Comparison of ENCODE assay signal across 10 mouse cellular contexts in genomic region chr3:96173185-96173584, GRCm38 (mm10). TPM values are rescaled to one million over a fixed set of nuclear protein-coding genes. Genes with fewer than 3 reads are reported as not detected.
A peak's percentile ranks its signal among the peaks of the same experiment; 100 is the strongest.
DNase-seq lines count a peak whose midpoint lies in the region; ATAC-seq and TF ChIP-seq lines count a peak whose summit lies in the region.
"Had no signal": no experiment of that assay in that cellular context is flagged by ENCODE, and none has a peak within 500 bp of the region (broad histone marks: within the 10 kb centered on the region; RNA-seq: fewer than 3 reads in every experiment).

No protein-coding gene starts in this region.

- H3K4me3 ChIP-seq in layer of hippocampus, adult 2 months, result peak overlapping the region; percentile 98
- peak overlapping the region; percentile 92 for H3K4me3 ChIP-seq in embryonic facial prominence, embryonic 10.5 days
- H3K4me3 ChIP-seq in intestine, embryonic 14.5 days (ENCODE audit: low read depth, low read length), result peak overlapping the region; percentile 99
- peak overlapping the region; percentile 88 for H3K4me3 ChIP-seq in neural tube, embryonic 12.5 days

- DNase-seq in layer of hippocampus, adult 2 months (ENCODE audit: low spot score in 2 of 2), result no peak
- DNase-seq in layer of hippocampus, adult 8-10 months (ENCODE audit: low spot score in 2 of 2), result no peak
- no peak for DNase-seq in embryonic facial prominence, embryonic 10.5 days (ENCODE audit: low spot score)
- no peak for DNase-seq in intestine, embryonic 14.5 days (ENCODE audit: low spot score)
- DNase-seq in natural killer cell, adult 2 months (ENCODE audit: low spot score in 2 of 2), result no peak
- DNase-seq in lung, postnatal 36 days, result no peak
- DNase-seq: layer of hippocampus, adult 9-11 months; thymus, postnatal 25 days had no signal

- TF ChIP-seq CTCF in layer of hippocampus, adult 2 months (conservative IDR thresholded peaks at IDR 0.05), result no peak

- peak overlapping the region; percentile 96 for H3K9ac ChIP-seq in intestine, embryonic 14.5 days (ENCODE audit: low read length)
- peak overlapping the region; percentile 90 for H3K9ac ChIP-seq in neural tube, embryonic 12.5 days

- H3K4me1 ChIP-seq in embryonic facial prominence, embryonic 10.5 days, result peaks cover 46% of the 10 kb centered on the region
- H3K4me1 ChIP-seq in intestine, embryonic 14.5 days (replicated peaks; ENCODE audit: control insufficient read depth, insufficient read depth, low read length), result peaks cover 18% of the 10 kb centered on the region
- H3K4me1 ChIP-seq in neural tube, embryonic 12.5 days, result peaks cover 26% of the 10 kb centered on the region

- no peaks in the 10 kb centered on the region for H3K27me3 ChIP-seq in embryonic facial prominence, embryonic 10.5 days (replicated peaks; ENCODE audit: low read depth, poor library complexity, severe bottlenecking)
- H3K27me3 ChIP-seq in intestine, embryonic 14.5 days (replicated peaks; ENCODE audit: control insufficient read depth, insufficient read depth, low read length), result no peaks in the 10 kb centered on the region
- H3K27me3 ChIP-seq in neural tube, embryonic 12.5 days (replicated peaks), result no peaks in the 10 kb centered on the region

- WGBS in embryonic facial prominence, embryonic 10.5 days, result 38% methylated on average over 7 of the region's 7 CpGs
- 39% methylated on average over 7 of the region's 7 CpGs for WGBS in intestine, embryonic 14.5 days
- 39% methylated on average over 7 of the region's 7 CpGs for WGBS in neural tube, embryonic 12.5 days

- peak overlapping the region; percentile 98; the same call in 1 of the 2 replicates for H3K27ac ChIP-seq in layer of hippocampus, adult 2 months
- peak overlapping the region; percentile 96 for H3K27ac ChIP-seq in embryonic facial prominence, embryonic 10.5 days (replicated peaks)
- no peak overlapping the region for H3K27ac ChIP-seq in intestine, embryonic 14.5 days (ENCODE audit: low read depth)
- no peak overlapping the region for H3K27ac ChIP-seq in neural tube, embryonic 12.5 days

- no peaks in the 10 kb centered on the region for H3K9me3 ChIP-seq in embryonic facial prominence, embryonic 10.5 days
- no peaks in the 10 kb centered on the region for H3K9me3 ChIP-seq in intestine, embryonic 14.5 days (ENCODE audit: control insufficient read depth, low read length)
- H3K9me3 ChIP-seq in neural tube, embryonic 12.5 days, result no peaks in the 10 kb centered on the region

- peak overlapping the region; percentile 97 for H3K4me2 ChIP-seq in intestine, embryonic 14.5 days (ENCODE audit: low read length)
- peak overlapping the region; percentile 95 for H3K4me2 ChIP-seq in neural tube, embryonic 12.5 days (replicated peaks)

- no peak for ATAC-seq in intestine, embryonic 14.5 days (replicated peaks; ENCODE audit: low FRiP score, low TSS enrichment, low read depth)
- no peak for ATAC-seq in neural tube, embryonic 12.5 days (ENCODE audit: low FRiP score, low read depth)
- no peak for ATAC-seq in inflammation-experienced regulatory T-cells, adult 6 months

- H3K36me3 ChIP-seq in embryonic facial prominence, embryonic 10.5 days (replicated peaks), result peaks cover 70% of the 10 kb centered on the region
- H3K36me3 ChIP-seq in intestine, embryonic 14.5 days (ENCODE audit: control insufficient read depth, insufficient read depth, low read length), result peaks cover 60% of the 10 kb centered on the region
- H3K36me3 ChIP-seq in neural tube, embryonic 12.5 days, result peaks cover 43% of the 10 kb centered on the region

RNA-seq across cellular contexts. Expression of gene Sf3b4, which starts 1.1 kb away (rescaled TPM):
- 10 to 100 TPM; 50.1 to 50.2 TPM for total RNA-seq in layer of hippocampus, adult 2 months (2021)
- 10 to 100 TPM; 39.8 to 49.2 (median 45.5) TPM for total RNA-seq in layer of hippocampus, adult 8-10 months (2022)
- polyA plus RNA-seq in embryonic facial prominence, embryonic 10.5 days (2016; fragmentation: Nextera tagmentation; extraction: Ambion mirVana), result 299 and 302 TPM in 2 replicates
- 184 and 195 TPM in 2 replicates for polyA plus RNA-seq in intestine, embryonic 14.5 days (2014; fragmentation: Nextera tagmentation; extraction: Ambion mirVana)
- 165 and 183 TPM in 2 replicates for polyA plus RNA-seq in neural tube, embryonic 12.5 days (2016; fragmentation: Nextera tagmentation; extraction: Ambion mirVana)
- polyA plus RNA-seq in inflammation-experienced regulatory T-cells, adult 6 months (2017; shearing (Covaris generic)), result 10 to 100 TPM; 53.4 to 82.6 (median 56.6) TPM

RNA-seq across cellular contexts. Expression of gene Sv2a, which starts 7.8 kb away (rescaled TPM):
- 100 to 1,000 TPM; 352 to 370 TPM for total RNA-seq in layer of hippocampus, adult 2 months (2021)
- 100 to 1,000 TPM; 365 to 380 (median 374) TPM for total RNA-seq in layer of hippocampus, adult 8-10 months (2022)
- 3.0 and 3.9 TPM in 2 replicates for polyA plus RNA-seq in embryonic facial prominence, embryonic 10.5 days (2016; fragmentation: Nextera tagmentation; extraction: Ambion mirVana)
- 6.5 and 8.3 TPM in 2 replicates for polyA plus RNA-seq in intestine, embryonic 14.5 days (2014; fragmentation: Nextera tagmentation; extraction: Ambion mirVana)
- polyA plus RNA-seq in neural tube, embryonic 12.5 days (2016; fragmentation: Nextera tagmentation; extraction: Ambion mirVana), result 44.4 and 44.8 TPM in 2 replicates
- 1 to 10 TPM; 1.2 to 1.5 (median 1.4) TPM for polyA plus RNA-seq in inflammation-experienced regulatory T-cells, adult 6 months (2017; shearing (Covaris generic))

RNA-seq across cellular contexts. Expression of gene Mtmr11, which starts 11.4 kb away (rescaled TPM):
- total RNA-seq in layer of hippocampus, adult 2 months (2021), result 1 to 10 TPM; 4.3 to 5.3 TPM
- 1 to 10 TPM; 6.5 to 9.4 (median 7.8) TPM for total RNA-seq in layer of hippocampus, adult 8-10 months (2022)
- 8.0 and 12.5 TPM in 2 replicates for polyA plus RNA-seq in embryonic facial prominence, embryonic 10.5 days (2016; fragmentation: Nextera tagmentation; extraction: Ambion mirVana)
- 27.7 and 28.8 TPM in 2 replicates for polyA plus RNA-seq in intestine, embryonic 14.5 days (2014; fragmentation: Nextera tagmentation; extraction: Ambion mirVana)
- polyA plus RNA-seq in neural tube, embryonic 12.5 days (2016; fragmentation: Nextera tagmentation; extraction: Ambion mirVana), result 9.8 and 14.1 TPM in 2 replicates
- 1 to 10 TPM; 1.8 to 2.6 (median 2.0) TPM for polyA plus RNA-seq in inflammation-experienced regulatory T-cells, adult 6 months (2017; shearing (Covaris generic))

RNA-seq across cellular contexts. Expression of gene Bola1, which starts 46.3 kb away (rescaled TPM):
- total RNA-seq in layer of hippocampus, adult 2 months (2021), result 10 to 100 TPM; 16.2 to 16.7 TPM
- total RNA-seq in layer of hippocampus, adult 8-10 months (2022), result 10 to 100 TPM; 13.1 to 20.2 (median 15.3) TPM
- 76.4 and 80.4 TPM in 2 replicates for polyA plus RNA-seq in embryonic facial prominence, embryonic 10.5 days (2016; fragmentation: Nextera tagmentation; extraction: Ambion mirVana)
- 74.2 and 79.5 TPM in 2 replicates for polyA plus RNA-seq in intestine, embryonic 14.5 days (2014; fragmentation: Nextera tagmentation; extraction: Ambion mirVana)
- polyA plus RNA-seq in neural tube, embryonic 12.5 days (2016; fragmentation: Nextera tagmentation; extraction: Ambion mirVana), result 60.8 and 69.5 TPM in 2 replicates
- 10 to 100 TPM; 23.4 to 36.1 (median 32.1) TPM for polyA plus RNA-seq in inflammation-experienced regulatory T-cells, adult 6 months (2017; shearing (Covaris generic))

RNA-seq across cellular contexts. Expression of gene Hist2h2ab, which starts 46.5 kb away (rescaled TPM):
- 10 to 100 TPM in 1 of 2 experiments, 1 to 10 TPM in 1; 9.3 to 12.7 TPM for total RNA-seq in layer of hippocampus, adult 2 months (2021)
- total RNA-seq in layer of hippocampus, adult 8-10 months (2022), result 10 to 100 TPM in 1 of 4 experiments, 1 to 10 TPM in 3; 7.7 to 10.8 (median 8.0) TPM
- polyA plus RNA-seq in embryonic facial prominence, embryonic 10.5 days (2016; fragmentation: Nextera tagmentation; extraction: Ambion mirVana), result 0.92 and 1.4 TPM in 2 replicates
- polyA plus RNA-seq in intestine, embryonic 14.5 days (2014; fragmentation: Nextera tagmentation; extraction: Ambion mirVana), result 0.74 and 1.3 TPM in 2 replicates
- 1.7 TPM in 1 of 2 replicates, not detected in the other for polyA plus RNA-seq in neural tube, embryonic 12.5 days (2016; fragmentation: Nextera tagmentation; extraction: Ambion mirVana)
- polyA plus RNA-seq in inflammation-experienced regulatory T-cells, adult 6 months (2017; shearing (Covaris generic)), result 1 to 10 TPM in 1 of 3 experiments, not detected in 2; 1.4 TPM

Comparison
In these comparisons a context has a peak if more than half of its experiments do, and no peak if none do; other contexts are left out.
1. H3K27ac ChIP-seq: peak in layer of hippocampus, adult 2 months (single experiment) and embryonic facial prominence, embryonic 10.5 days (single experiment); none in intestine, embryonic 14.5 days (single experiment) and neural tube, embryonic 12.5 days (single experiment).
2. Peak in every context shown above with its lines, with median percentiles within 50 percentile points of each other: H3K4me3 ChIP-seq.